Mouse (Mus musculus): Measurements from ENCODE around the gene Retreg3.

GRCm38 (mm10) chr11:101155728-101156371, 36.2 kb upstream of the Retreg3 start, which contains the start of gene Tubg2:
- TF ChIP-seq CTCF (IDR thresholded peaks at IDR 0.05) (no peak), EP300 (IDR thresholded peaks at IDR 0.05; ENCODE audit: insufficient read depth, low read depth, low read length) (peak; percentile 44; the same call in 1 of the 2 replicates), POLR2A (IDR thresholded peaks at IDR 0.05; ENCODE audit: insufficient read depth, low read depth, low read length) (no peak; the same call in 1 of the 2 replicates)

Data from heart, adult 2 months (tissue).